Mouse (Mus musculus) kidney, adult 2 months (tissue): ENCODE measurements at regions not wholly inside any gene's neighbourhood (a gene's known extent, or its start where the extent isn't known, plus 50 kb on each side); places are given as distances from the start of the nearest gene placed in this dataset.

ENCODE experiments used
- CTCF ChIP-seq: fragments of 200-500 bp; conservative IDR thresholded peaks from 2 replicates; pipeline ENCODE4 v1.5.1; 2011; ENCODE audit warnings: low read depth, mild to moderate bottlenecking, control low read depth, low read length, moderate library complexity, mixed read lengths; ENCODE audit not compliant: insufficient read depth, insufficient read length
- POLR2A ChIP-seq: fragments of 200-500 bp; IDR thresholded peaks from one replicate; pipeline ENCODE4 v1.6.1; 2011; ENCODE audit warnings: low read depth, low read length, control low read depth

DNA sequence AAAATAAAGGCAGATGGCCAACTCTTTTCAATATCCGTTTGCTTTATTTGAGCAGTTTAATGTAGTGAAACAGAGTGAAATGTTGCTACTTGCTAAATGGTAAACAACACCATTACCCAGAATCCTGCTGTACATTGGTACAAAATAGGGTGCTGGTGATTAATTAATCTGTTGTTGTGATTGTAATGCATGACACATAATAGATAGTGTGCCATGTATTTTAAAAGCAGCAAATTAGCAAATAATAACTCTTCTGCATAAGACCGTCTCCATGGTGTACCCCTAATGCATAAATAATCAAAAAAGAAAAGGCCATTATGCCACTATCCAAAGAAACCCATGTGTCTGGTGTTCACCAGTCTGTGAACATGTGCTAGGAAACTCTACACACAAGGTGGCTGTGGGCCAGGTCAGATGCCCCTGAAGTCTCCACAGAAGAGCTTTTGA is 457.6 kb upstream of the Fam92a start:
- no peak for TF ChIP-seq CTCF
- no peak for TF ChIP-seq POLR2A
